Mouse (Mus musculus) liver, embryonic 14.5 days (tissue): ENCODE results near the gene Med4.

Experiments used
- CTCF ChIP-seq: IDR thresholded peaks from 2 replicates; pipeline ENCODE4 v1.5.1; 2016; ENCODE audit warnings: antibody characterized with exemption, low read depth, control low read depth
- EP300 ChIP-seq: IDR thresholded peaks from 2 replicates; pipeline ENCODE4 v1.6.1; 2016; ENCODE audit warnings: antibody characterized with exemption, low read depth

DNA sequence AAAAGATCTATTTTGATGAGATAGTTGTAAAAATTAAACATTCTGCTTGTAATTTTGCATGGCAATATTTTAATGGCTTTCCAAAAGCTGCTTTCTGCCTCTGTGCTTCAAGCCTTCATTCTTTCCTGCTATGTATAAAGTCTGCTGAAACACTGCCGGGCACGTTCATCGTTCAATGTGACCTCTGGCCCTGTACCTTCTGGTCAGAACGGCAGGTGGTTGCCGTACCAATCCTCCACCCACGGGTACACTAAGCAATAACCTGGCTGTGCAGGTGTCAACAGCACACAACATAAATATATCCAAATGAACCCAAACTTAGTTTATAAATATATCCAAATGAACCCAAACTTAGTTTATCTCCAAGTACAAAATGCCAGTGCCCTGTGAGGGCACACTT, 42.1 kb upstream of the Med4 start:
- TF ChIP-seq CTCF: no peak
- TF ChIP-seq EP300: no peak
